Mouse (Mus musculus) ES-E14 (cell line): ENCODE data around the gene Sephs1. TPM values are rescaled to one million over a fixed set of nuclear protein-coding genes. Genes with fewer than 3 reads are reported as not detected.

Source experiments
- DNase-seq: peaks from one replicate; pipeline ENCODE4 v3.0.0-alpha.2; 2013; ENCODE audit warnings: low read depth, low spot score
- H3K27ac ChIP-seq: 2 replicates; pipeline ENCODE4 v1.5.1; 2012; ENCODE audit warnings: low read depth, mild to moderate bottlenecking, low read length, moderate library complexity, mixed read lengths; ENCODE audit not compliant: poor library complexity, insufficient read depth, severe bottlenecking
- H3K36me3 ChIP-seq: 2 replicates; pipeline ENCODE4 v1.6.1; 2012; ENCODE audit warnings: mild to moderate bottlenecking, low read length, moderate library complexity, mixed read lengths; ENCODE audit not compliant: control insufficient read depth, poor library complexity, insufficient read depth, severe bottlenecking
- H3K4me1 ChIP-seq, 2 experiments: fragments of 150-350 bp in 1 of 2; sonication (generic) in 1 of 2; 2 replicates each; pipeline ENCODE4 v1.6.1; 2012; ENCODE audit warnings: low read length in 2 of 2, mild to moderate bottlenecking in 1 of 2, mixed read lengths in 1 of 2; ENCODE audit not compliant: control insufficient read depth in 2 of 2, insufficient read depth in 2 of 2, poor library complexity in 1 of 2
- H3K4me3 ChIP-seq, 2 experiments: fragments of 150-350 bp in 1 of 2; sonication (generic) in 1 of 2; 2 replicates each; pipeline ENCODE4 v1.5.1; 2012; ENCODE audit warnings: low read length in 2 of 2, low read depth in 1 of 2, mild to moderate bottlenecking in 1 of 2, mixed read lengths in 1 of 2; ENCODE audit not compliant: insufficient read depth in 1 of 2, poor library complexity in 1 of 2, severe bottlenecking in 1 of 2
- H3K9ac ChIP-seq: 2 replicates; pipeline ENCODE4 v1.6.1; 2012; ENCODE audit warnings: low read depth, mild to moderate bottlenecking, low read length, mixed read lengths; ENCODE audit not compliant: poor library complexity, insufficient read depth, severe bottlenecking
- H3K9me3 ChIP-seq: fragments of 150-350 bp; sonication (generic); 2 replicates; pipeline ENCODE4 v1.6.1; 2012; ENCODE audit warnings: low read depth, mild to moderate bottlenecking, low read length; ENCODE audit not compliant: control insufficient read depth, insufficient read depth
- CHD2 ChIP-seq: IDR thresholded peaks from 2 replicates; pipeline ENCODE4 v1.6.1; 2014; ENCODE audit warnings: mild to moderate bottlenecking, low read depth, low read length, inconsistent platforms
- HCFC1 ChIP-seq: IDR thresholded peaks from 2 replicates; pipeline ENCODE4 v1.6.1; 2012; ENCODE audit warnings: low read length, inconsistent platforms, borderline replicate concordance; ENCODE audit not compliant: insufficient read depth
- MAFK ChIP-seq: IDR thresholded peaks from 2 replicates; pipeline ENCODE4 v1.6.1; 2014; ENCODE audit warnings: mild to moderate bottlenecking, low read depth, low read length, inconsistent platforms; ENCODE audit not compliant: insufficient read depth
- ZC3H11A ChIP-seq: IDR thresholded peaks from 2 replicates; pipeline ENCODE4 v1.6.1; 2012; ENCODE audit warnings: low read depth, mild to moderate bottlenecking, inconsistent platforms, low read length, borderline replicate concordance
- ZNF384 ChIP-seq: IDR thresholded peaks from 2 replicates; pipeline ENCODE4 v1.6.1; 2012; ENCODE audit warnings: low read depth, low read length, inconsistent platforms
- in situ Hi-C, 2 experiments: fragments of 600-800 bp; cut with MboI; formaldehyde crosslinking; loops; one replicate each; pipeline ENCODE4 v1.15.1; 2025; ENCODE audit warnings: low sequenced_read_pairs in 2 of 2, inconsistent platforms in 1 of 2; ENCODE audit not compliant: unreplicated experiment in 2 of 2
- total RNA-seq: library from RNA; depleted of rRNA; stranded (reverse); fragments of 300-350 nt; gene quantifications from 2 replicates; pipeline ENCODE4 v1.2.3, GENCODE M21; 2012

Sephs1 gene
- total RNA-seq, 1 experiment: 39.5 TPM

GRCm38 (mm10) chr2:4882249-4882791 is 956 bp downstream of the Sephs1 start:
- Histone ChIP-seq H3K9ac (peak overlapping the region; percentile 99), H3K36me3 (peaks cover 15% of the 10 kb centered on the region; the same call in 1 of the 2 replicates), H3K9me3 (no peaks in the 10 kb centered on the region), H3K4me3 (peak overlapping the region; percentile 69 to 85), H3K4me1 (peaks cover 4 to 6% of the 10 kb centered on the region in 2 experiments; a peak in 2 of 4 replicates), H3K27ac (peak overlapping the region; percentile 94)
- peak; percentile 56 for DNase-seq
- in situ Hi-C loops: no loop called here
- TF ChIP-seq MAFK: no peak
- 0 out of 2 replicates have a peak, but pooled peaks have one; percentile 12 for TF ChIP-seq CHD2

- no peaks in the 10 kb centered on the region for H3K9me3 ChIP-seq
- peak overlapping the region; percentile 99; the same call in 1 of the 2 replicates for H3K9ac ChIP-seq
- peaks cover 21% of the 10 kb centered on the region; the same call in 1 of the 2 replicates for H3K36me3 ChIP-seq
- no peak for DNase-seq
- H3K4me3 ChIP-seq: peak overlapping the region; percentile 69 to 85
- peak overlapping the region; percentile 14; the same call in 1 of the 2 replicates for H3K27ac ChIP-seq
- no peak for TF ChIP-seq MAFK
- TF ChIP-seq CHD2: no peak
- TF ChIP-seq ZC3H11A: no peak
- no peak for TF ChIP-seq HCFC1
- TF ChIP-seq ZNF384: no peak
- H3K4me1 ChIP-seq: peaks cover 4 to 6% of the 10 kb centered on the region in 2 experiments; a peak in 1 of 4 replicates
- in situ Hi-C loops: no loop called here
Measured at GRCm38 (mm10) chr2:4883009-4883704, 1.8 kb downstream of the Sephs1 start.

GRCm38 (mm10) chr2:4886896-4887295 is 5.5 kb downstream of the Sephs1 start:
- Histone ChIP-seq H3K36me3 (peaks cover 45% of the 10 kb centered on the region), H3K9ac (no peak overlapping the region), H3K4me3 (no peak overlapping the region), H3K4me1 (peaks cover 4 to 5% of the 10 kb centered on the region in 2 experiments; a peak in 1 of 4 replicates), H3K27ac (no peak overlapping the region), H3K9me3 (no peaks in the 10 kb centered on the region)
- in situ Hi-C loops: no loop called here
- no peak for TF ChIP-seq CHD2
- TF ChIP-seq ZC3H11A: no peak
- TF ChIP-seq ZNF384: no peak
- no peak for TF ChIP-seq MAFK
- TF ChIP-seq HCFC1: no peak
- no peak for DNase-seq

GRCm38 (mm10) chr2:4895598-4895997 is 14.2 kb downstream of the Sephs1 start:
- Histone ChIP-seq H3K9me3 (no peaks in the 10 kb centered on the region), H3K9ac (no peak overlapping the region), H3K4me1 (no peaks in the 10 kb centered on the region), H3K27ac (no peak overlapping the region), H3K36me3 (peaks cover 25% of the 10 kb centered on the region), H3K4me3 (no peak overlapping the region)
- no peak for TF ChIP-seq ZNF384
- DNase-seq: no peak
- in situ Hi-C loops: no loop called here

- Histone ChIP-seq H3K27ac (no peak overlapping the region), H3K9me3 (no peaks in the 10 kb centered on the region), H3K4me3 (no peak overlapping the region), H3K4me1 (no peaks in the 10 kb centered on the region), H3K36me3 (peaks cover 22% of the 10 kb centered on the region), H3K9ac (no peak overlapping the region)
- no peak for DNase-seq
- in situ Hi-C loops: no loop called here
- TF ChIP-seq ZNF384 (no peak), ZC3H11A (no peak), MAFK (no peak), HCFC1 (no peak), CHD2 (no peak)
Measured at GRCm38 (mm10) chr2:4896970-4897369, 15.6 kb downstream of the Sephs1 start.
